Mouse (Mus musculus): ENCODE results near the gene Habp2. TPM values are rescaled to one million over a fixed set of nuclear protein-coding genes. Genes with fewer than 3 reads are reported as not detected.
"Not testable (repeated sequence)": the region's sequence is repeated elsewhere in the genome, so short reads cannot be mapped to it uniquely, and the experiment has no call there.

Habp2 gene
- total RNA-seq, 4 experiments from 2014 or later, result not detected

DNA sequence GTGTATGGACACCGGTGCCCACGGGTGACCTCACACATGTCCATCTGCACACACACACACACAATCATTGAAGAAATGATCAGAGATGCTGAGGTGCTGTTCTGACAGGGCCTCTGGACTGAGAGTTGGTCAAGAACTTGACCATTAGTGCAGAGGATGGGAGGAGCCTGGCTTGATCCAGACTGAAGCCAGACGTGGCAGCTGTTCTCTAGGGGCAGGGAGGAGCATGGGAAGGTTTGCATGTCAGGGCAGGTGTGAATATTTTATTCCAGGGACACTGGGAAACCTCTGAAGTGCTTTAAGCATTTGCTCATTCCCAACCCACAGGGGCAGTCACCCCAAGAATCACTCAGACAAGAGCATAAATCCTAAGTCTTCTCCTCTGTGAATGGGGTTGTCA, 10.3 kb downstream of the Habp2 start:
- no peak for DNase-seq

DNA sequence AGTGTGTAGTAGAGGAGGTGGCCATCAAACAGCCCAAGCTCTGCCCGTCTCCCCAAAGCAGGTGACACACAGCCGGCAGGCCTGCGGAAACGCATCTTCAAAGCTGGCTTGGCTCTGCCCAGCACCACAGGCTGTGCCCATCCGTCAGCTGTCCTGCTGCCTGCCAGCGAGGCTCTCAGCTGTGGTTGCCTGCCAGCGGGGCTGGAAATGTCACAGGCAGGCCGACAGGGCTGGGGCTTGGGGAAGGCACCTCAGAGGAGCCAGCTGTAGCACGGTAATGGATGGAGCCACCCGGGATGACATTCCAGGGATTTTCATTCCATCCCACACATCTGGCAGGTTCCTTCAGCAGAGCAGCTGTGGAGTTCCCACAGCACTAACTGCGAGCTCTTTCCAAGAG, 13.9 kb downstream of the Habp2 start:
- DNase-seq, result no peak

DNA sequence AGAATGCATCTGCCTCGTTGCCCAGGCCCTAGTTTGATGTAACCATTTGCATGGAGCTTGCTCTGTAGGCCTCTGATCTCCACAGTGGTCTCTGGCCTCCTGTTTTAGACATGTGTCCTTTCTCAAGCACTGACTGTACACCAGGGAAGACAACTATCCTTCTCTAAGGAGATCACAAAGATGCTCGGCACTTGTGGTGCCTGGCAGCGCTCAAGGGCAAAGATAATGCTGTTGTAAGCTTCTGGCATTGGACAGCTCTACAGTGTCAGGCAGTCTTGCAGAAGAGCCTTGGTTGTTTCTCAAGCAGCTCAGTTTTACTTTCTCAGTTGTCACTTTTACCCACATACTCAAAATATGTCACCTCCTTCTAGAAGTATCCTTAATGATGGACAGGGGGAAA, 29.6 kb downstream of the Habp2 start:
- DNase-seq, result peak; percentile 37

DNA sequence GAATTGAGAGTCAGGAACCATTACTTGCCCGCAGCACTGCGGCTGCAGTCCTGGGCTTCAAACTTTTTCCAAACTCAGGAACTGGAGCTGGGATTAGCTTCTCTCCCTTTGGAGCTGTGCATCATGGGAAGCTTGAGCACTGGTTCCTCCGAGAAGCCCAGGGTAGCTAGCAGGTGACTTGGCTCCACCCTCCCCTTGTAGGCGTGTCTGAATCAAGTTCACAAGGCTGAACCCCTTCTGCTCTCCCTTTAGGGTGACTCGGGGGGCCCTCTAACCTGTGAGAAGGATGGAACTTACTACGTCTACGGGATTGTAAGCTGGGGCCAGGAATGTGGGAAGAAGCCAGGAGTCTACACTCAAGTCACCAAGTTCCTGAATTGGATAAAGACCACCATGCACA, 32.3 kb downstream of the Habp2 start:
- no peak for DNase-seq

DNA sequence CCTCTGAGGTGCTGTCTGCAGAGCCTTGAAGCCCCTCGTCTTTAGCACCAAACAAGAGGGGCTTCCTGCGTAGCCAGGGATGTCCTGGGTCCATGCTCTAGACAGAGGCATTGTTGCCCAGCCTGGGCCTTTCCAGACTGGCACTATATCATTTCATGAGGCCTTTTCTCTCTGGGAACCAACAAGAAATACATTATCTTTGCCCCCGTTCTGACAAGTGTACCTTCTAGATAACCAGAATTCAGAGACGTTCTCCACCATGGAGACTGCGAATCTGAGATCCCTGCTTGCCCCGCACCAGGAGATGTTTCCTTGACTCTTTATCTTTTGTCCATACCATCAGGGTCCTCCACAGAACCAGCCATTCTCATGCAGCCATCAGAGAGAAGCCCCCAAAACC, 32.7 kb downstream of the Habp2 start:
- no peak for DNase-seq

DNA sequence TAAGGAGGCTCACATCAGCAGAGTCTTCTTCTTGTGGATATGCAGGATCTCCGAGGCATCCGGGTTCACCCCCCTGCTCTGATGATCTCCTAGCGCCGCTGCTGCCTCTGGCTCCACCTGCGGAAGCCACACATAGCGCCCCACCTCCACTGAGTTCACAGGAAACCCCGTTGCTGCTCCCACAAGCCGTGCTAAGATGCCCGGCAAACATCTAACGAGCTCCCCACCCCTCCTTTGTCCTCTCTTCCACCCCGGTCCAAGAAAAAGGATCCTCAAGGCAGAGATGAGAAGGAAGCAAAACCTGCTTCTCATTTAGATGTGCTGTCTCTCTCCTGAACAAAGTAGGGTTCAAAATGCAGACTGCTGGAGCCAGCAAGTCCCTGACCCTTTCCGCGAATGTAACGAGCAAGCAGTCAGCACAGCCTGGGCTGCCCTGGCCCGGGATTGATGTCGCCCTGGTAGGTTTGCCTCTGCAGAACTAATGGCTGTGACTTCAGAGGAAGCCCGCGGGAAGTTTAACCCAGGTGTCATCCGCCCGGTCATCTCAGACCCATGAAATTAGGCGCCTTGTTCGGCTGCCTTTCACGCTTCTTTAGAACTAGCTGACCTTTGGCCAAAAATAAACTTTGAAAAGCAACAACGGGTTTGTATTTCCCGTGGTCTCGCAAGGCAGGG, 33.4 kb downstream of the Habp2 start:
- DNase-seq, result no peak

DNA sequence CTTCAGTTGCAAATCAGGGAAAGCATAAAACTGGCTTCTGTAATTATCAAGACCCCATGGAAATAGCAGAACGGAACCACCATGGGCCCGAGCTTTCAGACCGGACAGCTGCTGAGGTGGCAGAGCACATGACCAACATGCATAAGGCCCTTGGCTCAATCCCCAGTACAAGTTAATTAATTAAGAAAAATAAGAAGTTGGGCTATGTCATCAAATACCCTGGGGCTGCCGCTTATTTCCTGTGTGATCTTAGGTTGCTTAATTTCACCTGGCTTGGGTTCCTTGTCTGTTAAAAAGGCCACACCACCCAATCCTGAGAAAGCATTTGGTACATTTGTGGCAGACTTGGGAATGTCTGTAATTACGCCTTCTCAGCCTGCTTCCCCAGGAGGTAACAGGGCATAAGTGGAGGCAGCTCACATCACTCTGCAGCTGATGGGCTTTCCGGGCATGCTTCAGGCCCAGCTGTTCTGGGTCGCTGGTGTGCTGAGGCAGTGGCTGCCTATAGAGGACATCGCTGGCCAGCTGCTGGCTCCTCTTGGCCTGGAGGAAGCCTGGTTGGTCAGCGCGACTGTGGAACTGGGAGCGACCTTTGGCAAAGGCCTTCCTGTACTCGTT, 34.5 kb downstream of the Habp2 start:
- no peak for DNase-seq

DNA sequence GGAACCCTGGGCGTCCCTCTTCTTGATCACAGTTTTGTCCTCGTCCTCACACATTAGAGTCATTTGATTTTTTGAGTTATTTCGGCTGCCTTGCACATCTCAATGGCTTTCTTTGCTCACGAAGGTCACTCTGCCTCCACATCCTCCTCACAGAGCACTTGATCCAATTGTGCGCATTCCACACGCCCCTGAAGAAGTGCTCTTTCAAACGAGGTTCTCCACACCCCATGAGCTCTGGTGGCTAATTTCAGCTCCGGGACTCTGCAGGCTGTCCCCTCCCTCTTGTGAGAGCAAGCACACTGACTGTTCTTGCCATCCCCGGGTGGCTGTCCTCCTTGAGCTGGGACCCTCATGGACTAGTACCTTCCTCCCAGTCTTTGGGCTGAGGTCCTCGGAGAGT, 38.7 kb downstream of the Habp2 start:
- no peak for DNase-seq

DNA sequence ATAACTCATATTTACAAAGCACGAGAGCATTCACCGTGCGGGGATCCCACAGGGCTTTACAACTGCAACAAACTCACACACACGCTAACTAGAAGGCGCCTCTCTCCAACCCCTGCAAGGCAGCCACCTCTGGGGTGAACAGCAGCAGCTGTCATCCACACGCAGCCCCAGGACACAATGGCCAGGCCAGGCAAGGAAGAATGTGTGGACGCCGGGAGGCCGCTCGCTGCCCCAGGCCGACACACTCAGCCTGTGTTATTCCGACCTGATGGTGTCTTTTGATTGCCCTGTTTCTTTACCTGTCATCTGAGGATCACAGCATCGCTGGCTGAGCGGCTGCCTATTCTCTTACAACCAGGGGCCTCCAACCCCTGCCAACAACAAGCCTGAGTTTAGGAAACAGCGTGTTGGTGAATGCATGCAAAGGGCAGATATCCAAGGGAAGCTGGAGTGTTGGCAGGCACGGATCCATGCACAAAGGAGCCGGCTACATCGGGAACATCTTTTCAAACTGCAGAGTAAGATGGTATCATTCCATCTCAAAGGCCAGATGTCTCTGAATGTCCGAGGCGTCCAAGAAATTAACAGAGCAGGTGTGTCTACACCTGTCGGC, 39.4 kb downstream of the Habp2 start:
- no peak for DNase-seq

DNA sequence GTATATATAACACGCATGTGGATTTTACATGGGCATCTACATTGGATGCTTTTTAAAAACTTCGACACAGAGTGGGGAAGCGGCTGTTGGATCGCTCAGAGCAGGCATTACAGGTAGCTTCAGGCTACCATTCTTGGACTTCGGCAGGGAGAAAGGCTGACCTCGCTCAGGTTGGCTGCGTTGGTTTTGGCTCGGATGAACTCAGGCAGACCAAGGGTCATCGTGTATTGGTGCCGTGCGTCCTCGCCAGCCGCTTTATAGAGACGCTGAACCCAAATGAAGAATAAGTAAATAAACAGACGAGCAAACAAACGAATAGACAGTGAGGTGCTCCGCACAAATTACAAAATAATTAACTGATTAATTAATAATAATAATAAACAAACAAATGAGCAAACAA, 49.4 kb downstream of the Habp2 start:
- no peak for DNase-seq

DNA sequence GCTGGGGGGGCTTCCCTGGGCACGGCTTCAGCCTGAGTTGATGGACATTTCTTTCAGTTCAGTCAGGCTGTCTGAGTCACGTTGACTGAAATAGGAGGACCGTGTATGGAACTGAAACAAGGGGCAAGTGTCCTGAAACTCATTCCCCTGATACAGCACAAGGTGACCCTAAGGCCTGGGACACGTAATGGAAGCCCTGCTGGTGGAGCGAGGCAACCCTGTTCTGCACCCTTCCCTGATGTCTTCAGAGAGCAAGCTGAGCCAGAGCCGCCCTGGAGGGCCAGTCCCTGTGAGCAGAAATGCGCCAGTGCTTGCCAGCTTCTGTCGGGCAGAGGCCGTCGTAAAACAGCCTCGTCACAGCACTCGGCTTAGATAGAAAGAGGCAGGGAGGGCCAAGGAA, 49.9 kb downstream of the Habp2 start:
- no peak for DNase-seq

DNA sequence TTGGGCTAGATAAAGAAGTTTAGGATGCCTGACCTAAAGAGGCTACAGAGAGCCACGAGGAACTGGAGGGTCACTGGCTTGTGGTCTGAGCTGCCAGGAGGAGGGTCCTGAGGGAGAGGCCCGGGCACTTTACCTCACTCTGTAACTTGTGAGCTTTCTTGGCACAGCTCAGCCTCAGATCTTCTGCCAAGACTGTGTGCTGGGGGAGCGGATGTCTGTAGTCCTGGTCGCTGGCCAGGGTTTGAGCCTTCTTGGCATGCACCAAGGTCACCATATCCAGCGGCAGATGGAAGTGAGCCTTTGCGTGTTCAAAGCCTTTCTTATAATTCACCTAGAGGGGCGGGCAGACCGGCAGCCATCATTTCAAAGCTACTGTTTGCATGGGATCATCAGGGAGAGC, 55.1 kb downstream of the Habp2 start:
- DNase-seq, result peak; percentile 85

DNA sequence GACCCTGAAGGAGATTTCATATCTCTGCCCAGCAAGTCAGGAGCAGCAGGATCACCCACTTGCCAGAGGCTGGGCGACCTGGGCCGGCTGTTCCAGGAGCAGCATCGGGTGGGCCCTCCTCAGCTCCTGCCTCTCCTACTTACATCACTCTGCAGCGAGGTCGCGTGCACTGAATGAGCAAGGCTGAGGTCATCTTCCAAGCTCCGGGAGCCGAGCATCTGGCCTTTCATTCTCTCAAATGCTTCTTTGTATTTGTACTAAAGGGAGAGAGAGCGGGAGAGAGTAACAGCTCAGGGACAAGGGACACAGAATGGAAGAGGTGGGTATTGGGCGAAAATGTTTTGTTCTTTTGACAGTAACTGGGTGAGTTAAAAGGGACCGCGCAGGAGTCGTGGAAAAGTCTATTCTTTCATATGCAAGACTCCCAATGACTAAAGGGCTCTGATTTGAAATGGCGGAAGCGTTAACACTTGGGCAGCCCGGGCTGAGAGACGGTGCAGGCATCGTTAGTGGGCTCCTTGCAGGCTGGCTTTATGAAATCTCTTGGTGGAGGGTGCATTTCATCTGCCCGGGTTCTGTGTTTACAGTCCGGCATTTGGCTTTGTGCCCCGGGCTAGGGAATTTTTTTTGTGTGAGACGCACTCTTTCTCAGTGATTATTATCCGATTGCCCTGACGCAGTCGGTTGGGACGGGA, 57.1 kb downstream of the Habp2 start:
- peak; percentile 58 for DNase-seq

DNA sequence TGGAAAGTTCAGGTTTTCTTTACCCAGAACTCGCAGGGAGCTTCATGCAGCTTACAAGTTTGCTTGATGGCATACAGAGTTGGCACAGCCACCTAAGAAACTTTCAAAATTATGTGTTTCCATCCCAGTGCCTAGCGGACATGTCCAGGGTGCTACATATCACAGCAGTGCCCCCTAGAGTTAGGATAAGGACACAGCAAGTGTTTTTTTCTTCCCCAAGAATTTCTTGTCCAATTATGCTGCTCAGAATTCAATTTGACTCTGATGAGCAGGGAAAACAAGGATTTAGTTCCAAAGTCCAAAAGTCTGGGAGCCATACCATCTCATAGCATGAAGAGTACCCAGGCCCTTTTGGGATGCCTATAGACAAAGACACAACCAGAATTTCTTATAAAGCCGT, 59.1 kb downstream of the Habp2 start:
- DNase-seq, result no peak

DNA sequence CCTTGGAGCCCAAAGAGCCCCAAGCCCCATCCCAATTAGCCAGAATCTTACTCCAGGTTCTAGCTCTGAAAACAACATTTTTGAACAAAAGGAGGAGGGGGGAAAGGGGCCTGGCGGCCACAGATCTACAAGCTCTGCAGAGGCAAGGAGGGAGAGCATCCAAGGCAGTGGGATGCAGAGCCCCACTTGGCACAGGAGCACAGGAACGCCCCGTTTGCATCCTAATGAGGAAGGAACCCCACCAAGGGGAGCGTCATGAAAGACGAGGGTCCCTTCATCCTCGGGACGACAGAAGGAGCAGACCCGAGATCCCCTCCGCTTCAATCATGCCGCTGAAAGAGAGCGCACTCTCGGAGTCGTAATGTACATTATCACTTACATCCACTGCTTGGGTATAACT, 59.8 kb downstream of the Habp2 start:
- DNase-seq, result no peak

DNA sequence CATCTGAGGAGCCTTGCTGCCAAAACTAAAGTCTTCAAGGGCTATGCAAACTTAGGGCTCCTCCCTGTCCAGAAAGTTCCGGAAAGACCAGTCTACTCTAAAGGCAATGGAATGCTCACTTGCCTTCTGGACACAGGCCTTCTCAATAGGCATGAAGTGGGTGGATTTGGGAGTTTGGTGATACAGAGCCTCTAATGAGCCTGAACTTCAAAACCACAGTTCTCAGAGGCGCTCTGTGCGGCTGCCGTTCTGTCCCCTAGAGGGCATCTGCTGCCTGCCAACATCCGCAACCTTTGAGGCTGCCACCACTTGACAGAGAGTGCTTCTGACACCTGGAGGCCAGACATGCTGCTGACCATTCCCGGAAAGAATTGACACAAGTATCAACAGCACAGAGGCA, 62.4 kb downstream of the Habp2 start:
- no peak for DNase-seq

DNA sequence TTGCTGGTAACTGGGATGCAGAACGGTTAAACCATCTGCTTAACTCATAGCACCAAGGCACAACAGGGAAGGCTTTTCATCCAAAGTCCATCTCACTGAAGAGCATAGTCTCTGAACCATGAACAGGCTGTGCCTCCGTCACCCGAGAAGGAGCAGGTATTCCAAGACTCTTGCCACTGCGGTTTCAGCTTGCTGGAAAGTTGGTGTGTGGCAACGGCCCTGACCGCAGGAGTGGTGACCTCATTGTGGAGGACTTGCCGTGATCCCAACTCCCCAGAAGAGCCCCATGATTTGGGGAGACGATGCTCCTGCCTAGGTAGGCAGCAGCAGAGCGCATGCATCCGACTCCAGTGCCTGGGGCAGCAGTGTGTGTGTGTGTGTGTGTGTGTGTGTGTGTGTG, 66.8 kb downstream of the Habp2 start:
- DNase-seq, result no peak

DNA sequence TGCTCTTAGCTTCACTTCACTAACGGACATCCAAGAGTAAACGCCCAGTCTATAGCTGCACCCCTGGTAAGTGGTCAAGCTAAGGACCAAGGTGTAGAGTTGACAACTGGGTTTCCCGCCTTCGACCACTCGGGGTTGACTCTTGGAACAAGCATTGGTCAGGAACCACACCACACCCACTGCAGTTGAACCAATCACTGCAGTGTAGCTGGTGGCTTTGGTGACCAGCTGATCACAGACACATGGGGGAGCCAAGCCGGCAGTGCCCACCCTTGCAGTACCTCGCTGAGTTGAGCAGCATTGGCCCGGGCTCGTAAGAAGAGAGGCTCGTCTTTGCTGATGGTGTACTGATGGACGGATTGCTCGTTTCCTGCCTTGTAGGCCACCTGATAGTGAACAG, 68.3 kb downstream of the Habp2 start:
- DNase-seq, result no peak

DNA sequence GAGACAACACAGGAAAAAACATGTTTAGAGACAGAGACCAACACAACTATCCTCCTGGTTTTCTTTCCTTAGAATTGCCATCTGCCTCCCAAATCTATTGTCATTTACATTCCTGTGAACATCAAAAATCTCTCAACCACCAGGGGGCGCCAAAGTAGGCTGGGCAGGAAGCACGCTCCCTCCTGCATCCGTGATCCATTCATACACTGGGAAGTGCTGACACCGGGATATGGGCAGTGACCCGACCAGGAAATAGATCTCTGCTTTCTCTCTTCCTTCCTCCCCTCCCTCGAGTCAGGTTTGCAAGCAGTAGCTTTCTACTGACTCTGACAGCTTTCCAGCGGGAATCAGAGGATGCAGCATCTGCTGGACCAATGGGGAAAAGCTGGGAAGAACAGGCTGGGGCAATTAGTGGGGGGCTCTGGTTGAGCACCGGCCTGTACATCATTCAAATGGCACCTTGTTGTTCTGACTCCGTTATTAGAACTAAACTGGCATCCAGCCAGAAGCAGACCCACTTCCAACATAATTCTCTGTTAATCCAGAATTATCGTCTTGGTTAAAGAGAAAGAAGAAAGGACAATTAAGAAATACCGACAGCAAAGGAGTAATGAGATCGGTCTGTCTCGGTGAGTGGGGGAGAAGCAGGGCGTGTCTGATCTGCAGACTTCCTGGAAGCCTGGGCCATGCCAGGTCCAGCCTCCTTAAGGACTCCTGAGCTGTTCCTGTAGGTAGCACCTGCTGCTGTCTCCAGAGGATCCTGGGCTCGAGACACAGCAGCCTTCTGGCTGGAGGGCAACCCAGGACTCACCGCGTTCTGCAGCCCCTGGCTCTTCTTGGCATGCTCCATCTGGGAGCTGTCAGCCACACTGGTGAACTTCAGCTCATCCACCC, 69.8 kb downstream of the Habp2 start:
- no peak for DNase-seq

DNA sequence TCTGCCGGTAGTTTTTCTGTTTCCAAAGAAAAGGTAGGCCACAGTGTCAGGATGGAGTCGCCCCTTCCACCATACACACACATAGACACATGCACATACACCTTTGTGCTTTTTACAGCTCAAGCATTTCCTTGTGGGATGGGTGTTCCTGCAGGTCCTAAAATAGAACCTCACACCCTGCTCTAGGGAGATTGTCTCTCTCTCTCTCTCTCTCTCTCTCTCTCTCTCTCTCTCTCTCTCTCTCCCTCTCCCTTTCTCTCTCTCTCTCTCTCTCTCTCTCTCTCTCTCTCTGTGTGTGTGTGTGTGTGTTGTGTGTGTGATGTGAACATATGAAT, 70.4 kb downstream of the Habp2 start:
- DNase-seq, result not testable (repeated sequence)

DNA sequence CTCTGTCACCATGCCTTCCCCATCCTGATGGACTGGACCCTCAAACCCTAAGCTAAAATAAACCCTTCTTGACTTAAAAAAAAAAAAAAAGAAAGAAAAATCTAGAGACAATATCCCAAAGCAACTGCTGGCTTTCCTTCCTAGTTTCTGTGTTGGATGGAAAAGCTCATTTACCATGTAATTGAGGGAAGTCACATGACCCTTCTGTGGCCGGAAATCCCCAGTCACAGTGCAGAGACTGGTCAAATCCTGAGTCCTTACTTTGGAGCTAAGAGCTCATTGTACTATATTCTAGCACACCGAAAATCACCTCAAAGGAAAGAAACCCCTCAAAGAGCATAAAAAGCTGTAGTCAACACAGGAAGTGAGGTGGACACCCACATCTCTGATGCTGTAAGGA, 72.0 kb downstream of the Habp2 start:
- no peak for DNase-seq

DNA sequence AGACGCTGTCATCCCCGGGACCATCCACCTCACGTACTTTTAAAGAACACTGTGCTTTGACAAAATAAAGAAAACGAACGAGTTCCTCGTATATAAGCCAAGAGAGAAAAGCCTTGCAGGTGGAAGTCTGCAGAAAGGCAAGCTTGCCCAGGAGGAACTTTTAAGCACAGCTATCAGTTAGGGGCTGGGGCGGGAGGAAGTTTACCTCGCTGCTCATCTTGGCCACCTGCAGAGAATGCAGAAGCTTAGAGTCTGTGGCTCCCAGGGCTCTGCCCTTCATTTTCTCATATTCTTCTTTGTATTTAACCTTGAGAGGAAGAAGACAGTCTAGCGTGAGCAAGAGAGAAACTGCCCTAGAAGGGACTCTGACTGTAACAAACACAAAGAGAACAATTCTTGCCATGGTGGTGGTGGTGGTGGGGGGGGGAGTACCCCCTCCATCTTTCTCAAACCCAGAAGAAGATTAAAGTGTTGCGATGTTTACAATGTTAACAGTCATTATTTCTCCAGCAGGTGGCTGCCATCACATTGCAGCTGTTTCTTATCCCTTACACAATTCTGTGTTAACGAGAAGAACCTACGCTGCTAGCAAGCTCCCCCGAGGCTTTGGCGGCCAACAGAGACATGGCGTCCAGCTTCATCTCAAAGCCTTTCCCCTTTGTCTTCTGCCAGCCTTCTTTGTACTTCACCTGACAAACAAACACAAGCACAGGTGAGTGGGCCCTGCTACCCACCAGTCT, 77.0 kb downstream of the Habp2 start:
- DNase-seq, result no peak

All from adrenal gland, adult 8-10 months (tissue).